Mouse (Mus musculus) hindbrain, embryonic 11.5 days (tissue): ENCODE data around the gene Gm12216. TPM values are rescaled to one million over a fixed set of nuclear protein-coding genes. Genes with fewer than 3 reads are reported as not detected.

ENCODE experiments used
- ATAC-seq: fragments of 200-750 bp; cut with Nextera tagmentation; 2 replicates; pipeline ENCODE4 v1.8.0; 2017; ENCODE audit warnings: mild to moderate bottlenecking, moderate TSS enrichment, moderate library complexity; ENCODE audit not compliant: low FRiP score
- DNase-seq: peaks from one replicate; pipeline ENCODE4 v3.0.0-alpha.2; 2015; ENCODE audit warnings: low spot score
- H3K27ac ChIP-seq: fragments of 300-500 bp; sonication (generic); 2 replicates; pipeline ENCODE4 v1.5.1; 2014; ENCODE audit warnings: mild to moderate bottlenecking, low read depth, low read length
- H3K27me3 ChIP-seq: fragments of 300-500 bp; sonication (generic); 2 replicates; pipeline ENCODE4 v1.6.1; 2014; ENCODE audit warnings: mild to moderate bottlenecking, low read length, moderate library complexity, mixed read lengths; ENCODE audit not compliant: control insufficient read depth, insufficient read depth
- H3K36me3 ChIP-seq: fragments of 300-500 bp; sonication (generic); 2 replicates; pipeline ENCODE4 v1.6.1; 2014; ENCODE audit warnings: mild to moderate bottlenecking, low read length, moderate library complexity, mixed read lengths; ENCODE audit not compliant: control insufficient read depth, insufficient read depth
- H3K4me1 ChIP-seq: fragments of 300-500 bp; sonication (generic); replicated peaks from 2 replicates; pipeline ENCODE4 v1.6.1; 2014; ENCODE audit warnings: low read length, mixed read lengths; ENCODE audit not compliant: control insufficient read depth, insufficient read depth
- H3K4me2 ChIP-seq: fragments of 300-500 bp; sonication (generic); replicated peaks from 2 replicates; pipeline ENCODE4 v1.6.1; 2014; ENCODE audit warnings: mild to moderate bottlenecking, low read depth, low read length
- H3K4me3 ChIP-seq: fragments of 300-500 bp; sonication (generic); 2 replicates; pipeline ENCODE4 v1.5.1; 2014; ENCODE audit warnings: low read depth, low read length
- H3K9ac ChIP-seq: fragments of 300-500 bp; sonication (generic); 2 replicates; pipeline ENCODE4 v1.6.1; 2014; ENCODE audit warnings: low read depth, low read length
- H3K9me3 ChIP-seq: fragments of 300-500 bp; sonication (generic); 2 replicates; pipeline ENCODE4 v1.6.1; 2016; ENCODE audit warnings: low read length; ENCODE audit not compliant: control insufficient read depth
- WGBS: fragments of 180-500 bp; shearing (Covaris S2); extraction: QIAGEN DNeasy Blood & Tissue Kit; methylation state at CpG from one replicate; pipeline ENCODE4 v1.1.7; 2014; 5-methylcytosine and 5-hydroxymethylcytosine counted together
- polyA plus RNA-seq: library from polyadenylated mRNA; unstranded; fragments of >200 nt; fragmentation: Nextera tagmentation; extraction: Ambion mirVana; gene quantifications from 2 replicates; pipeline ENCODE4 v1.2.1, GENCODE M21; 2014

The Gm12216 gene
- polyA plus RNA-seq, 1 experiment from 2014 or later = not detected

DNA sequence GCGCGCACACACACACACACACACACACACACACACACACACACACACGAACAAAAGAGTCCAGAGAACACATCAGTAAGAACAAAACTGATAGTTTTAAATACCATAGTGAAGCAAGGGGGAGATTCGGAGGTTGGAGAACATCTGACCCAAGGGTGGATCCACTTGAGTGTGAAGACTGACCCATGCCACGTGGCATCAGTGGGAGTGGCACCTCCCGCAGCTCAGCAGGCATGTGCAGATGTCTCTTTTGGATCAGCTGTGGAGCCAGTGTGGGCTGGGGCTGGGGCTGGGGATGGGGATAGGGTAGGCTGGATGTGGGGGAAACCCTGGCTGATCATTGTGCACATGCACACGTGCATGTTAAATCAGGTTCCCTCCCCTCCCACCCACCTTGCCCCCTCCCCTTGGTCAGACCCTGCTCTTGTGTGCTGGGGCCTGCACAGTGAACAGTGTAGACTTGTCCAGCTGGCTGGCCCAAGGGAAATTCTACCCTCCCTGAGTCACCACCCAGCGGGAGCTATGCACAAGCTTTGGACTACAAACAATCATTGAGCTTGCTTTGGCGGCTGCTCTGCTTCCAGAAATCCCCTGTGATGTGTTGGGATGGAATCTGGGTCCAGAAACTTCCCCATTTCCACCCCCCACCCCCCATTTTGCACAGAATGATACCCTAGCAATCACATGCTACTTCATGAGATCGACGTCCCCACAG lies 37.7 kb downstream of the Gm12216 start:
- no peaks in the 10 kb centered on the region for H3K27me3 ChIP-seq
- DNase-seq = no peak
- H3K4me2 ChIP-seq = no peak overlapping the region
- no peak overlapping the region for H3K4me3 ChIP-seq
- no peak for ATAC-seq
- WGBS = 81% methylated on average over 11 of the region's 11 CpGs
- H3K4me1 ChIP-seq = no peaks in the 10 kb centered on the region
- no peaks in the 10 kb centered on the region for H3K9me3 ChIP-seq
- H3K36me3 ChIP-seq = no peaks in the 10 kb centered on the region
- no peak overlapping the region for H3K9ac ChIP-seq
- H3K27ac ChIP-seq = no peak overlapping the region

GRCm38 (mm10) chr11:53820516-53821170 lies 38.4 kb downstream of the Gm12216 start:
- H3K36me3 ChIP-seq = no peaks in the 10 kb centered on the region
- no peak overlapping the region for H3K4me2 ChIP-seq
- no peak overlapping the region for H3K4me3 ChIP-seq
- 95% methylated on average over 13 of the region's 13 CpGs for WGBS
- H3K9ac ChIP-seq = no peak overlapping the region
- no peaks in the 10 kb centered on the region for H3K9me3 ChIP-seq
- H3K4me1 ChIP-seq = no peaks in the 10 kb centered on the region
- DNase-seq = no peak
- ATAC-seq = no peak
- H3K27me3 ChIP-seq = no peaks in the 10 kb centered on the region
- no peak overlapping the region for H3K27ac ChIP-seq

- Histone ChIP-seq H3K4me3 (no peak overlapping the region), H3K4me1 (no peaks in the 10 kb centered on the region), H3K9ac (no peak overlapping the region), H3K9me3 (no peaks in the 10 kb centered on the region), H3K27ac (no peak overlapping the region), H3K4me2 (no peak overlapping the region), H3K36me3 (no peaks in the 10 kb centered on the region), H3K27me3 (no peaks in the 10 kb centered on the region)
- 89% methylated on average over 6 of the region's 6 CpGs for WGBS
- DNase-seq (no peak), ATAC-seq (no peak)
Observed at GRCm38 (mm10) chr11:53819511-53819910, 39.5 kb downstream of the Gm12216 start.

DNA sequence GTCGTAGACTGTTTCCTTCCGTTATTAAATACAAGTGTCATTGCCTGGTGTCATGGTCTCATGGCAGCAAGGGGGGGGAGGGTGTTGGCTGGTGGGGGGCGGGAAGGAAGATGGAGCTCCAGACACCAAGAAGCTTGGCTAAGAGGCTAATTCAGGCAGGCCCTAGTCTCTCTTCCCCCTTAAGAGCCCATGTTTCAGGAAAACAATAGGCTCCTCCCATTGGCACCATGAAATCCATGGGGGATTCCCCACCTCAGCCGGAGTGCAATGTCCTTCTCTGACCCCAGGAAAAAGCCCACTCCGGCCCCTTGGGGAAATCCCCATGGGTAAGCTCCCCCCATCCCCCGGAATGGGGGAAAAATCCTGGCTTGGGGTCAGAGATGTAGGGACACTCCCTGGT lies 40.3 kb downstream of the Gm12216 start:
- 62% methylated on average over 6 of the region's 6 CpGs for WGBS
- no peaks in the 10 kb centered on the region for H3K36me3 ChIP-seq
- H3K27ac ChIP-seq = no peak overlapping the region
- ATAC-seq = no peak
- H3K9ac ChIP-seq = no peak overlapping the region
- H3K4me3 ChIP-seq = no peak overlapping the region
- H3K4me2 ChIP-seq = no peak overlapping the region
- no peaks in the 10 kb centered on the region for H3K4me1 ChIP-seq
- DNase-seq = no peak
- H3K27me3 ChIP-seq = no peaks in the 10 kb centered on the region
- H3K9me3 ChIP-seq = no peaks in the 10 kb centered on the region

GRCm38 (mm10) chr11:53816841-53817375 lies 42.1 kb downstream of the Gm12216 start:
- Histone ChIP-seq H3K36me3 (no peaks in the 10 kb centered on the region), H3K9me3 (no peaks in the 10 kb centered on the region), H3K27me3 (no peaks in the 10 kb centered on the region), H3K4me1 (no peaks in the 10 kb centered on the region), H3K4me3 (no peak overlapping the region), H3K9ac (no peak overlapping the region), H3K4me2 (no peak overlapping the region), H3K27ac (no peak overlapping the region)
- no peak for ATAC-seq
- 94% methylated on average over 5 of the region's 5 CpGs for WGBS
- no peak for DNase-seq

DNA sequence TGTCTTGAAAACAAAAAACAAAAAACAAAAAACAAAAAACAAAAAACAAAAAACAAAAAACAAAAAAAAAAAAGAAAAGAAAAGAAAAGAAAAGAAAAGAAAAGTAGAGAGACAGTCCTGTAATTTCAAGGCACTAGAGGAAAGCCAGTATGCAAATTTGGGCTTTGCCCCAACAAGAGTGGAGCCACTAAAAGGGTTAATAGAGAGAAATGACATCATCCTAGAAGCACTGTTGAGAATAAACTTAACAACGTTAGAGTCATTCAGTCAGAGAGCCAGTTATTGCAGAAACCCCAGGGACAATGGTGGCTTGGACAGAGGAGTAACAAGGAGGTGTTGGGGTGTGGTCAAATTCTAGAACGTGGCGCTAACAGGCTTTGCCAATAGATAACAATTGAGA lies 44.2 kb downstream of the Gm12216 start:
- Histone ChIP-seq H3K9me3 (no peaks in the 10 kb centered on the region), H3K4me1 (no peaks in the 10 kb centered on the region), H3K27me3 (no peaks in the 10 kb centered on the region), H3K36me3 (no peaks in the 10 kb centered on the region), H3K9ac (no peak overlapping the region), H3K4me3 (no peak overlapping the region), H3K27ac (no peak overlapping the region), H3K4me2 (no peak overlapping the region)
- DNase-seq (no peak), ATAC-seq (no peak)
- WGBS = 73% methylated on average over 3 of the region's 3 CpGs

- Histone ChIP-seq H3K27me3 (no peaks in the 10 kb centered on the region), H3K27ac (no peak overlapping the region), H3K9ac (no peak overlapping the region), H3K4me3 (no peak overlapping the region), H3K4me1 (no peaks in the 10 kb centered on the region), H3K9me3 (no peaks in the 10 kb centered on the region), H3K36me3 (no peaks in the 10 kb centered on the region), H3K4me2 (no peak overlapping the region)
- ATAC-seq (no peak), DNase-seq (no peak)
- 85% methylated on average over 16 of the region's 16 CpGs for WGBS
Observed at GRCm38 (mm10) chr11:53813001-53813868, 45.8 kb downstream of the Gm12216 start.

DNA sequence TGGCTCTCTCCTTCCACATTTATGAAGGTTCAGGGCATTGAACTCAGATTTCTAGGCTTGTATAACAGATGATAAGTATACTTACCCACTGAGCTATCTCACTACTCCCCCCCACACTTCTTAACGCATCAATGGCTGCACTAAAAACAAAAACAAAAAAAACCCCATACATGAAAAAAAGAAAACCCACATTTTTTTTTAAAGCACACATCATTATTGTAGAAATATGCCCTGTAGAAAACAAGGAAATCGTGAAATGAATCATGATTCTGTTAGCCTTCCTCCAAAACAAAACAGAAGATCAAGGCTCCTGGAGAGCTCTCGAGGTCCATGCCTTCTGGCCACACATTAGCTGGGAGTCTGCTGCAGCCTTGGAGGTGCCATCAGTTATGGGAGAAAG lies 47.7 kb downstream of the Gm12216 start:
- H3K36me3 ChIP-seq = no peaks in the 10 kb centered on the region
- ATAC-seq = no peak
- DNase-seq = no peak
- H3K27me3 ChIP-seq = no peaks in the 10 kb centered on the region
- H3K9ac ChIP-seq = no peak overlapping the region
- H3K9me3 ChIP-seq = no peaks in the 10 kb centered on the region
- 79% methylated on average over 3 of the region's 3 CpGs for WGBS
- no peak overlapping the region for H3K4me2 ChIP-seq
- no peaks in the 10 kb centered on the region for H3K4me1 ChIP-seq
- no peak overlapping the region for H3K27ac ChIP-seq
- no peak overlapping the region for H3K4me3 ChIP-seq
